Mouse (Mus musculus): ENCODE results near the gene Prkrip1. TPM values are rescaled to one million over a fixed set of nuclear protein-coding genes. Genes with fewer than 3 reads are reported as not detected.

Prkrip1 gene
- total and polyA plus RNA-seq, 3 experiments = 55.1 to 84.1 TPM; not detected in 1

GRCm38 (mm10) chr5:136248441-136248840, 49.7 kb upstream of the Prkrip1 start:
- DNase-seq (ENCODE audit: low read depth, low spot score) = no peak
- Histone ChIP-seq H3K4me1 (ENCODE audit: control insufficient read depth in 1 of 2, insufficient read depth in 2 of 2, low read length in 2 of 2) (no peaks in the 10 kb centered on the region), H3K79me2 (ENCODE audit: control insufficient read depth, insufficient read depth, low read length, poor library complexity) (no peaks in the 10 kb centered on the region), H3K27ac (ENCODE audit: control insufficient read depth, low read depth, low read length) (no peak overlapping the region), H3K9ac (ENCODE audit: control insufficient read depth, low read depth, low read length, poor library complexity, severe bottlenecking) (no peak overlapping the region), H3K4me3 (ENCODE audit: control insufficient read depth in 1 of 2, insufficient read depth in 1 of 2, low read depth in 2 of 2, low read length in 2 of 2) (no peak overlapping the region), H3K27me3 (ENCODE audit: control insufficient read depth in 1 of 2, insufficient read depth in 2 of 2, low read length in 2 of 2) (no peaks in the 10 kb centered on the region), H3K36me3 (ENCODE audit: control insufficient read depth in 1 of 2, insufficient read depth in 2 of 2, low read length in 2 of 2) (no peaks in the 10 kb centered on the region), H3K9me3 (replicated peaks; ENCODE audit: insufficient read depth, low read length) (no peaks in the 10 kb centered on the region)
- TF ChIP-seq USF1 (IDR thresholded peaks at IDR 0.05; ENCODE audit: low read depth, low read length) = peak; percentile 51
- TF ChIP-seq NELFE (IDR thresholded peaks at IDR 0.05; ENCODE audit: low read depth, low read length) = no peak

- Histone ChIP-seq H3K27ac (ENCODE audit: control insufficient read depth, low read depth, low read length) (no peak within 1 kb of the TSS), H3K4me3 (ENCODE audit: control insufficient read depth in 1 of 2, insufficient read depth in 1 of 2, low read depth in 2 of 2, low read length in 2 of 2) (no peak within 1 kb of the TSS)
Measured at GRCm38 (mm10) chr5:136246452-136246838, 47.7 kb upstream of the Prkrip1 start, which contains the start of gene Sh2b2. TSS of gene Sh2b2 (minus strand) at chr5:136246556.

GRCm38 (mm10) chr5:136245541-136246451, 47.0 kb upstream of the Prkrip1 start:
- H3K27me3 ChIP-seq (ENCODE audit: control insufficient read depth in 1 of 2, insufficient read depth in 2 of 2, low read length in 2 of 2) = no peaks in the 10 kb centered on the region
- H3K27ac ChIP-seq (ENCODE audit: control insufficient read depth, low read depth, low read length) = no peak overlapping the region
- no peak overlapping the region for H3K9ac ChIP-seq (ENCODE audit: control insufficient read depth, low read depth, low read length, poor library complexity, severe bottlenecking)
- H3K9me3 ChIP-seq (replicated peaks; ENCODE audit: insufficient read depth, low read length) = no peaks in the 10 kb centered on the region
- H3K79me2 ChIP-seq (ENCODE audit: control insufficient read depth, insufficient read depth, low read length, poor library complexity) = no peaks in the 10 kb centered on the region
- H3K4me3 ChIP-seq (ENCODE audit: control insufficient read depth in 1 of 2, insufficient read depth in 1 of 2, low read depth in 2 of 2, low read length in 2 of 2) = no peak overlapping the region
- no peaks in the 10 kb centered on the region for H3K4me1 ChIP-seq (ENCODE audit: control insufficient read depth in 1 of 2, insufficient read depth in 2 of 2, low read length in 2 of 2)
- TF ChIP-seq ZNF384 (IDR thresholded peaks at IDR 0.05; ENCODE audit: low read depth, low read length) (no peak), USF2 (IDR thresholded peaks at IDR 0.05; ENCODE audit: borderline replicate concordance in 1 of 2, insufficient read depth in 1 of 2, low read depth in 1 of 2, low read length in 2 of 2) (no peak), CHD2 (IDR thresholded peaks at IDR 0.05; ENCODE audit: low read length) (no peak), SMC3 (IDR thresholded peaks at IDR 0.05; ENCODE audit: low read depth, low read length) (no peak), USF1 (IDR thresholded peaks at IDR 0.05; ENCODE audit: low read depth, low read length) (no peak), POLR2AphosphoS2 (IDR thresholded peaks at IDR 0.05; ENCODE audit: low read length) (no peak), CTCF (IDR thresholded peaks at IDR 0.05 in 2 of 3, conservative IDR thresholded peaks at IDR 0.05 in 1 of 3; ENCODE audit: control insufficient read depth in 1 of 3, insufficient read depth in 1 of 3, low read depth in 2 of 3, low read length in 3 of 3, poor library complexity in 1 of 3, severe bottlenecking in 1 of 3) (no peak), MXI1 (IDR thresholded peaks at IDR 0.05; ENCODE audit: low read depth, low read length) (no peak), ZC3H11A (IDR thresholded peaks at IDR 0.05; ENCODE audit: low read depth, low read length) (no peak)
- DNase-seq (ENCODE audit: low read depth, low spot score) = no peak
- no peaks in the 10 kb centered on the region for H3K36me3 ChIP-seq (ENCODE audit: control insufficient read depth in 1 of 2, insufficient read depth in 2 of 2, low read length in 2 of 2)

More at GRCm38 (mm10) chr5:136246452-136246838, 47.7 kb upstream of the Prkrip1 start, which contains the start of gene Sh2b2:
- H3K9me3 ChIP-seq (replicated peaks; ENCODE audit: insufficient read depth, low read length) = no peaks in the 10 kb centered on the region
- DNase-seq (ENCODE audit: low read depth, low spot score) = no peak
- H3K36me3 ChIP-seq (ENCODE audit: control insufficient read depth in 1 of 2, insufficient read depth in 2 of 2, low read length in 2 of 2) = no peaks in the 10 kb centered on the region
- no peaks in the 10 kb centered on the region for H3K27me3 ChIP-seq (ENCODE audit: control insufficient read depth in 1 of 2, insufficient read depth in 2 of 2, low read length in 2 of 2)
- no peak for TF ChIP-seq E2F4 (IDR thresholded peaks at IDR 0.05; ENCODE audit: borderline replicate concordance, low read depth, low read length)
- no peak for TF ChIP-seq MAFK (IDR thresholded peaks at IDR 0.05; ENCODE audit: borderline replicate concordance, low read depth, low read length)
- TF ChIP-seq MAX (IDR thresholded peaks at IDR 0.05; ENCODE audit: low read length) = no peak
- TF ChIP-seq ZNF384 (IDR thresholded peaks at IDR 0.05; ENCODE audit: low read depth, low read length) = no peak
- TF ChIP-seq GATA1 (IDR thresholded peaks at IDR 0.05; ENCODE audit: low read depth, low read length) = no peak
- no peak for TF ChIP-seq UBTF (IDR thresholded peaks at IDR 0.05; ENCODE audit: borderline replicate concordance, insufficient read depth, low read depth, low read length)
- no peaks in the 10 kb centered on the region for H3K79me2 ChIP-seq (ENCODE audit: control insufficient read depth, insufficient read depth, low read length, poor library complexity)
- H3K9ac ChIP-seq (ENCODE audit: control insufficient read depth, low read depth, low read length, poor library complexity, severe bottlenecking) = no peak within 1 kb of the TSS
- H3K4me1 ChIP-seq (ENCODE audit: control insufficient read depth in 1 of 2, insufficient read depth in 2 of 2, low read length in 2 of 2) = no peaks in the 10 kb centered on the region

Measured in MEL (cell line).